Mouse (Mus musculus) lung, embryonic 15.5 days (tissue): ENCODE measurements around the gene Hat1. TPM values are rescaled to one million over a fixed set of nuclear protein-coding genes. Genes with fewer than 3 reads are reported as not detected.

ENCODE experiments used
- ATAC-seq: fragments of 200-750 bp; cut with Nextera tagmentation; 2 replicates; pipeline ENCODE4 v1.8.0; 2017; ENCODE audit warnings: moderate number of reproducible peaks, borderline replicate concordance; ENCODE audit not compliant: low FRiP score, low TSS enrichment; ENCODE audit errors: extremely low read depth
- H3K27ac ChIP-seq: fragments of 300-500 bp; sonication (generic); 2 replicates; pipeline ENCODE4 v1.5.1; 2015; ENCODE audit warnings: moderate library complexity, mild to moderate bottlenecking, inconsistent platforms
- H3K27me3 ChIP-seq: fragments of 300-500 bp; sonication (generic); 2 replicates; pipeline ENCODE4 v1.6.1; 2015; ENCODE audit warnings: inconsistent platforms
- H3K36me3 ChIP-seq: fragments of 300-500 bp; sonication (generic); 2 replicates; pipeline ENCODE4 v1.6.1; 2015; ENCODE audit warnings: inconsistent platforms
- H3K4me1 ChIP-seq: fragments of 300-500 bp; sonication (generic); 2 replicates; pipeline ENCODE4 v1.6.1; 2015; ENCODE audit warnings: inconsistent platforms
- H3K4me2 ChIP-seq: fragments of 300-500 bp; sonication (generic); 2 replicates; pipeline ENCODE4 v1.6.1; 2015; ENCODE audit warnings: inconsistent platforms, mild to moderate bottlenecking, moderate library complexity
- H3K4me3 ChIP-seq: fragments of 300-500 bp; sonication (generic); 2 replicates; pipeline ENCODE4 v1.5.1; 2015; ENCODE audit warnings: mild to moderate bottlenecking, inconsistent platforms
- H3K9ac ChIP-seq: fragments of 300-500 bp; sonication (generic); 2 replicates; pipeline ENCODE4 v1.6.1; 2015; ENCODE audit warnings: inconsistent platforms
- H3K9me3 ChIP-seq: fragments of 300-500 bp; sonication (generic); 2 replicates; pipeline ENCODE4 v1.6.1; 2016; ENCODE audit warnings: inconsistent platforms
- WGBS: fragments of 180-500 bp; shearing (Covaris S2); methylation state at CpG from one replicate; pipeline ENCODE4 v1.1.7; 2015; 5-methylcytosine and 5-hydroxymethylcytosine counted together
- polyA plus RNA-seq: library from polyadenylated mRNA; unstranded; fragments of >200 nt; fragmentation: Nextera tagmentation; extraction: Ambion mirVana; gene quantifications from 2 replicates; pipeline ENCODE4 v1.2.1, GENCODE M21; 2015

The Hat1 gene
- polyA plus RNA-seq, 1 experiment from 2014 or later, result 150 TPM

DNA sequence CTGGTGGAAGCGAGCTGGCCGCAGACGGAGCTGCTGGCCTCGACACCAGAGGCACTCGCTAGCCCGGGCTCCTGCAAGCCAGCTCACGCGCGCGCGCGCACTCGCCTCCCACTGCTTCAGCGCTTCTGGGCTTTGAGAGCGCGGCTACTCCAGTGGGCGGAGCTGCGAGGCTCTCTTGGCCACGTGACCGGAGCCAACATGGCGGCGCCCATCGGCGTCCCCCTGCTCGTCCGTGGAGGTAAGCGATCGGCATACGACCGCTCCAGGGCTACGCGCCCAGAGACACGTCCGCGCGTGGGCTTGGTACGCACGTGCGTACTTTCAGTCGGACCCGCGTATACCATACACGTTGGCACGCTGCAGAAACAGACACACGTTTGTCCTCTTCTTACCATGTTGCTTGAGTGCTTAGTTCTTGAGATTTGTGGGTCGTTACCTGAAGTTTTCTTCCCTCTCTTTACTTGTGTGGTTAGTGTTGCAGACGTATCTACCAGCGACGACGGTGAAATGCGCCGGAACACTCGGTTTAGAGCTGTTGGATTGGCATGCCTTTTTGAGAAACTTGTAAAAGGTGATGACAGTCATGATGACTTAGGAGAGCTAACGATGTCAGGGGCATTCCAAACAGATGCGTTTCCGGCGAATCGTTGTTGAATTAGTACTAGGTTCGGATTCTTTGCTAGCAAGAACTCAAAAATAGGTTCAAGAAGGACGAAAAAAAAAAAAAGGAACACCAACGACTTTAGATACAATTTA is 64.6 kb downstream of the Hat1 start, which contains the start of gene Metap1d:
Gene Metap1d, plus strand, starts transcription at position 116 of the 756 bp plus-strand sequence.
- peaks cover 10% of the 10 kb centered on the region; the same call in 1 of the 2 replicates for H3K4me1 ChIP-seq
- peak; percentile 97 for ATAC-seq
- H3K4me2 ChIP-seq, result peak within 1 kb of the TSS; percentile 86
- H3K36me3 ChIP-seq, result no peaks in the 10 kb centered on the region
- H3K9ac ChIP-seq, result peak within 1 kb of the TSS; percentile 59
- H3K4me3 ChIP-seq, result peak within 1 kb of the TSS; percentile 57
- no peaks in the 10 kb centered on the region for H3K9me3 ChIP-seq
- under 1% methylated on average over 61 of the region's 61 CpGs for WGBS
- no peak within 1 kb of the TSS for H3K27ac ChIP-seq
- peaks cover 19% of the 10 kb centered on the region; the same call in 1 of the 2 replicates for H3K27me3 ChIP-seq

DNA sequence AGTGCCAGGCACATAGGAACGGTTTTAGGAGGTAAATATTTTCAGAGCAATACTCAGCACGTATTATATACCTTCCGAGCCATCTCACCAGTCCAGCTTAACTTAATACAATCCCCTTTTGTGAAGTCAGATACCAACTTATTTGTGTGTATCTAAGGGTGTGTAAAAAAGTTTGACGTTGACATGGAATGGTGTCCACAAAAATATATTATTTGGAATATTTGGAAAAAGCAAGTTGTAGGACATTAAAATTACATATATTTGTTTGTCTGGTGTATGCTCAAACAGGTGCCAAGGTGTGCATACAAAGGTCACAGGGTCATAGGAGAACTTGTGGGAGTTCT is 65.1 kb downstream of the Hat1 start:
- H3K4me2 ChIP-seq, result peak overlapping the region; percentile 86
- no peaks in the 10 kb centered on the region for H3K9me3 ChIP-seq
- whole genome bisulfite sequencing, result 30% methylated on average over 4 of the region's 4 CpGs
- H3K27ac ChIP-seq, result no peak overlapping the region
- peaks cover 10% of the 10 kb centered on the region; the same call in 1 of the 2 replicates for H3K4me1 ChIP-seq
- H3K36me3 ChIP-seq, result no peaks in the 10 kb centered on the region
- 0 out of 2 replicates have a peak, but pooled peaks cover 14% of the 10 kb centered on the region for H3K27me3 ChIP-seq
- H3K9ac ChIP-seq, result 0 out of 2 replicates have a peak overlapping the region, but pooled peaks have one; percentile 59
- H3K4me3 ChIP-seq, result peak overlapping the region; percentile 57
- ATAC-seq, result no peak

DNA sequence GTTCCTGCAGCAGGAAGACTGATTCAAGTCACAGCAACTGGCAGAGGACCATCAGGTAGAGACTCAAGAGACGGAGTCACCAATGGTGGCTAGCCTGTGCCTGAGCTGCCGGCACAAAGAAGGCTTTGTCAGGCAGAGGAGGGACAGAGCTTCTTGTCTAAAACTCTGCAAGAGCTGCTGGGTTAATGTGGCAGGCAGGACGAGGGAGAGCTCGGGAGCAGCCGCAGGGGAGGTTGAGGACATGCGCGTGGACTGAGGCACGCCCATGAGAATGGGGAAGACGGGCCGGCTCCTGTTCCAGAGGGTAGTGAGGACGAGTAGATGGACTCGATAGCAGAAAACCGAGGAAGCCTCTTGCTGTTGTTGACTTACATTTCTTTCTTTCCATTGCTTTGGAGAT is 69.9 kb downstream of the Hat1 start:
- 62% methylated on average over 13 of the region's 13 CpGs for WGBS

DNA sequence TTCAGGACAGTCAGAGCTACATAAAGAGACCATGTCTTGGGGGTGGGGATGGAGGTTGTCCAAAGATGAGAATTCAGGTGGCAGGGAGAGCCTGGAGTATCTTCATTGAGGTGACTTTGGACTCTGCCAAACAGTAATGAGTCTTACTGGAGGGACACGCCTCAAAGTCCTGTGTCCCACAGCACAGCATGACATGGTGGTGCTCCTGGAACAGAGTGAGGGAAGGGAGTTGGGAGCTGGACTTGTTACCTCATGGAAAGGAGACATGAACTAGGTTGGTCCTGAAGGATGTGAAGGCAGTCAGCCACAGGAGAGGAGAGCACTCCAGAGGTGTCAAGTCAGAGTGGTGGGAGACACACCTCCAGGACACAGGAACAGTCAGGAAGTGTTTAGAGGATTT is 70.9 kb downstream of the Hat1 start:
- Histone ChIP-seq H3K4me2 (no peak overlapping the region), H3K9ac (no peak overlapping the region), H3K27me3 (no peaks in the 10 kb centered on the region), H3K4me1 (no peaks in the 10 kb centered on the region), H3K27ac (no peak overlapping the region), H3K36me3 (no peaks in the 10 kb centered on the region), H3K9me3 (no peaks in the 10 kb centered on the region), H3K4me3 (no peak overlapping the region)
- 97% methylated on average over 1 of the region's 1 CpGs for WGBS
- ATAC-seq, result no peak

More for the DNA sequence above, 69.9 kb downstream of the Hat1 start:
- Histone ChIP-seq H3K4me1 (0 out of 2 replicates have a peak, but pooled peaks cover 4% of the 10 kb centered on the region), H3K9me3 (no peaks in the 10 kb centered on the region), H3K27ac (no peak overlapping the region), H3K4me2 (no peak overlapping the region), H3K4me3 (no peak overlapping the region), H3K36me3 (no peaks in the 10 kb centered on the region), H3K27me3 (no peaks in the 10 kb centered on the region), H3K9ac (no peak overlapping the region)
- ATAC-seq, result no peak

DNA sequence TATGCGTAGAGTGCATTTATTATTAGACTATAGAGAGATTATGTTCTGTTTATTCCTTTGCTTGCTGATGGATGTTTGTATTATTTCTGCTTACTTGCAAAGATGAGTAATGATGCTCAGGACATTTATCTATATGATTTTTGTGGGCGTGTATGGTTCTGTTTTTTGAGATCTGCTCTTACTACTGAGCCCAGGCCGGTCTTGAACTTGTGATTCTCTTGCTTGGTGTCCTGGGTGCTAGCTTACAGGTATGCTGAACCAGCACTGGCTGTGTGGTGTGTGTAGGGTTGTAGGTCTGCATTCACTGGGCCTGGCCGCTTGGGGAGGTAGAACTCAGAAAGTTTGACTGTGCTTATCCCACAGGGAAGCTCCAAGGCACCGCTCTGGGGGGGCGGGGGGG is 72.4 kb downstream of the Hat1 start:
- H3K4me3 ChIP-seq, result no peak overlapping the region
- WGBS, result 64% methylated on average over 6 of the region's 6 CpGs
- H3K36me3 ChIP-seq, result no peaks in the 10 kb centered on the region
- H3K4me1 ChIP-seq, result no peaks in the 10 kb centered on the region
- no peaks in the 10 kb centered on the region for H3K27me3 ChIP-seq
- no peaks in the 10 kb centered on the region for H3K9me3 ChIP-seq
- no peak overlapping the region for H3K27ac ChIP-seq
- no peak overlapping the region for H3K9ac ChIP-seq
- H3K4me2 ChIP-seq, result no peak overlapping the region
- ATAC-seq, result no peak

DNA sequence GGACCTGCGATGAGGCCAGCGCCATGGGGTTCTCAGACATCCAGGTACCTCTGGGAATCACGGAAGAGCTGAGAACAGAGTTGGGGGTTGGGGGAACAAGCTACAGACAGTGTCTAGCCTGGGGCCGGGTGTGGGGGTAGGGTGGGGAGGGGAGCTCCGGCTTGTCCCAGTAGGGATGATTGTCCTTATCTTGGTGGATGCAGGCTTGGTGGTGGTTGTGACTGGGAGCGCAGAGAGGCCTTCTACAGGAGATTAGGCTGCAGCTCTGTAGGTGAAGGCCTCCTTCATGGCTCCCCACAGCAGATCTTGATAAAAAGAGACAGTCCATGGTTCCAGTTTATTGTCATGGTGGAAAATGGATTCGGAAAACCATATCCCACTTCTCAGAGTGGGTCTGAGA is 72.8 kb downstream of the Hat1 start:
- H3K4me1 ChIP-seq, result no peaks in the 10 kb centered on the region
- no peak overlapping the region for H3K4me2 ChIP-seq
- no peak overlapping the region for H3K9ac ChIP-seq
- WGBS, result 66% methylated on average over 7 of the region's 7 CpGs
- no peak overlapping the region for H3K27ac ChIP-seq
- no peaks in the 10 kb centered on the region for H3K27me3 ChIP-seq
- no peak for ATAC-seq
- H3K4me3 ChIP-seq, result no peak overlapping the region
- no peaks in the 10 kb centered on the region for H3K36me3 ChIP-seq
- H3K9me3 ChIP-seq, result no peaks in the 10 kb centered on the region

DNA sequence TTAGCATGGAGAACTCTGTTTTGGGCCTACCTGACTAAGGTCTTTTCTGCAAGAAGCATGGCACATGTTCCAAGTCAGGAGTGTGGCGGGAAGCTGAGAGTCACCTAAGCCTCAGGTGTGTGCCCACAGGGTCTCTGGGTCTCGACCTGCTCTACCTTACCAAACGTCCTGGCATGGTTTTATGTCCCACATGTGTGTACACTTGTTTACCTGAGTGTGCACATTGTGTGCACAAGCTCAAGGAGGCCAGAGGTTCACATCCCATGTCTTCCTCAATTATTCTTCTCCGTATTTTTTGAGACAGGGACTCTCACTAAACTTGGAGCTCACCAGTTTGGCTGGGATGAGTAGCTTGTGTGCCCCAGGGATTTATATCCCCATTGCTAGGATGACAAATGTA is 73.3 kb downstream of the Hat1 start:
- no peak overlapping the region for H3K4me3 ChIP-seq
- H3K9me3 ChIP-seq, result no peaks in the 10 kb centered on the region
- H3K4me2 ChIP-seq, result no peak overlapping the region
- H3K27me3 ChIP-seq, result no peaks in the 10 kb centered on the region
- H3K4me1 ChIP-seq, result no peaks in the 10 kb centered on the region
- no peak overlapping the region for H3K9ac ChIP-seq
- WGBS, result 81% methylated on average over 4 of the region's 4 CpGs
- H3K27ac ChIP-seq, result no peak overlapping the region
- H3K36me3 ChIP-seq, result no peaks in the 10 kb centered on the region
- no peak for ATAC-seq

DNA sequence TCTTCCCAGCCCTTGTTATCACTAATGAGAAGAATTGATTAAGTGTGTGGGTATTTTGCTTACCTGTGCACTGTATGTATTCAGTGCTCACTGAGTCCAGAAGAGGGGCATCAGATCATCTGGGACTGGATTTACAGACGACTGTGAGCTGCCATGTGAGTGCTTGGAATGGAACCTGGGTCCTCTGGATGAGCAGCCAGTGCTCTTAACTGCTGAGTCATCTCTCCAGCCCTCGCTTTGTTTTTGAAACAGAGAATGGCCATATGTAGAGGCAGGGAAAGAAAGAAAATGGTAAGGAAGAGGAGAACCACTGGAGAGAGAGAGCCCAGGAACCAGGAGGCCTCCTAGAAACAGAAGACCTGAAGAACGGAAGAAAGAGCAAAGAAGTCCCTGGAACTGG is 73.8 kb downstream of the Hat1 start:
- Histone ChIP-seq H3K4me3 (no peak overlapping the region), H3K27me3 (no peaks in the 10 kb centered on the region), H3K4me1 (no peaks in the 10 kb centered on the region), H3K9me3 (no peaks in the 10 kb centered on the region), H3K27ac (no peak overlapping the region), H3K9ac (no peak overlapping the region), H3K4me2 (no peak overlapping the region), H3K36me3 (no peaks in the 10 kb centered on the region)
- 62% methylated on average over 3 of the region's 3 CpGs for WGBS
- ATAC-seq, result no peak

DNA sequence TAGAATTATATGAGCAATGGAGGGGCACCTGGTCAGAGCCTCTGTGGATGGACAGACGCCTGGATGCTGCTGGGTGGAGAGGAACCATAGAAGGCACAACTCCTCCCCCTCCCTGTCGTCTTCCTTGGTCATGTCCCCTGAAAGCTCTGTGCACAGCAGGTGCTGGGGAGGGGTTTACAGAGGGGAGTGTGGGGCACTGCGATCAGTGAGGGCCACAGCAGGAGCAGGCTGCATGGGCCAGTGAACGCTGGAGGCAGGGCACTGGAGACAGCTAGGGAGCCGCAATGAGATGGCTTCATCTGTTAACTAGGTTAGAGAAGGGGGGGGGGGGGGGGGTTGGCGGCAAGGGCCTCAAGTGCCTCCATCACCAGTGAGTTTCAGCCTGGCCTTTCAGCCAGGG is 77.3 kb downstream of the Hat1 start:
- no peaks in the 10 kb centered on the region for H3K36me3 ChIP-seq
- 24% methylated on average over 5 of the region's 6 CpGs for WGBS
- no peaks in the 10 kb centered on the region for H3K9me3 ChIP-seq
- no peaks in the 10 kb centered on the region for H3K27me3 ChIP-seq
- H3K27ac ChIP-seq, result no peak overlapping the region
- no peak overlapping the region for H3K4me3 ChIP-seq
- no peak overlapping the region for H3K9ac ChIP-seq
- H3K4me1 ChIP-seq, result no peaks in the 10 kb centered on the region
- H3K4me2 ChIP-seq, result no peak overlapping the region
- ATAC-seq, result no peak

DNA sequence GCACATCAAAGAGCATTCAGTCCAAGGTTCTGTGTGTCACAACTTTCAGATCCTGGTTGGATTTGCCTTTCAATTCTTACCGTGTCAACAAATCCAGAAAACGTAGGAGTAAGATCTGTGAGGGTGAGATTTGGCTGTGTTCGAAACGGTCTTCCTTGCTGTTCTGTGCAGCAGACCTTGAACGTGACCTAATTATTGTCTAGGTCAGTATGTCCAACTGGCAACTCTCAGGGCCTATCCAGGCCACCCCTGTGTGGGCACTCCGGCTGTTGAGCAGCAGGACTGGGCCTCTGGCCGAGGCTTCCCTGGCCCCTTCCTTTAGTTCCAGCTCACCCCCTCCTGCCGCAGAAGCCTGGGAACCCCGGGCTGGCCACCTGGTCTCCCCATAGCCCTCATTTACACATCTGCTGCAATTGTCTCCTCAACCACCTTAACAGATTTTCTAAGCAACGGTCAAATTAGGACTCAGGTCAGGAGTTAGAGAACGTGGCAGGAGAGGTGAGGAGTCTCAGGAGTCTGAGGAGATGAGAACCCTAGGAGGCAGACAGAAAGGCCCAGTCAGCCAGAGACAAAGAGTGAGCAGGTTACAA is 78.2 kb downstream of the Hat1 start:
- H3K4me3 ChIP-seq, result no peak overlapping the region
- no peak overlapping the region for H3K27ac ChIP-seq
- H3K9me3 ChIP-seq, result no peaks in the 10 kb centered on the region
- no peaks in the 10 kb centered on the region for H3K27me3 ChIP-seq
- H3K4me1 ChIP-seq, result no peaks in the 10 kb centered on the region
- 70% methylated on average over 11 of the region's 11 CpGs for WGBS
- no peak overlapping the region for H3K9ac ChIP-seq
- H3K36me3 ChIP-seq, result no peaks in the 10 kb centered on the region
- no peak for ATAC-seq
- H3K4me2 ChIP-seq, result no peak overlapping the region

DNA sequence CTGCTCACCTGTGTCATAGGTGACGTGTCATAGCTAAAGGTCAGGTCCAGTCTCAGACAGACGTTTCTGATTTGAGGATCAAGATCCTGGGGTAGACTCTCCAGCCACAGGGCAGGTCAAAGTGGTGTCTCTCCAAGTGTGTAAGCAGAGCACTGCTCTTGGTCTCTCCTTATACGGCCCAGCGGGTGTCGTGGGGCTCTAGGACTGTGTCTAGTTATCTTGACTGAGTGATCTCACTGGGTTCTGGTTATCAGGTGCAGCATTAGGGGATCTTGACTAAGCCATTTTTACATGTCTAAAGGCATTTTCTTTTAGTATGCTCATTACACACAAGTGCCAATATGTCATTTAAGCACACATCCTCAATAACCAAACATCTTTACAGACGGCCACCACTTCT is 82.3 kb downstream of the Hat1 start:
- Histone ChIP-seq H3K4me2 (no peak overlapping the region), H3K27ac (no peak overlapping the region), H3K9me3 (no peaks in the 10 kb centered on the region), H3K27me3 (no peaks in the 10 kb centered on the region), H3K36me3 (no peaks in the 10 kb centered on the region), H3K9ac (no peak overlapping the region), H3K4me3 (no peak overlapping the region), H3K4me1 (no peaks in the 10 kb centered on the region)
- 84% methylated on average over 6 of the region's 6 CpGs for WGBS
- no peak for ATAC-seq

DNA sequence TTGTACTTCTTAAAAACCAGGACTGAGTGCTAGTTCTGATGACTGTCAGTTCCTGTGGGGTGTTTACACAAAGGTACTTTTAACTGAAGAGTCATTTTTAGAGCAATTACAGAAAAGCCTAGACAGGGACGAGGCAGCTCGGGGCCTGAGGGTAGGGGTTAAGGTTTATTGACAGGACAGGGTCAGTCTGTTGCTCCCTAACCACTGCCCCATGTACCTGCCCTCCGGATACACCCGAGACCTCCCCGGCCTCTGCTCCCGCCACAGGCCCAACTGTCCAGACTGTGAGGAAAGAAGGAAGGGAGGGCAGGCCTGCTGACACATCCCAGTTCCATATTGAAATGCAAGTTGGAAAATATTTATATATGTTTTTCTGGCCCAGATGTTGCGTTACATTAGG is 85.1 kb downstream of the Hat1 start:
- no peaks in the 10 kb centered on the region for H3K27me3 ChIP-seq
- 44% methylated on average over 7 of the region's 7 CpGs for WGBS

More for the DNA sequence above, 85.1 kb downstream of the Hat1 start:
- Histone ChIP-seq H3K27ac (no peak overlapping the region), H3K36me3 (no peaks in the 10 kb centered on the region), H3K9me3 (no peaks in the 10 kb centered on the region), H3K9ac (no peak overlapping the region), H3K4me3 (no peak overlapping the region), H3K4me2 (no peak overlapping the region), H3K4me1 (no peaks in the 10 kb centered on the region)
- no peak for ATAC-seq
